In genomic region chr7:144283701-144284100, GRCm38 (mm10) we compare ENCODE assay signal across 10 mouse cellular contexts.
DNase-seq lines count a peak whose midpoint lies in the region; ATAC-seq lines count a peak whose summit lies in the region.
"Had no signal": no experiment of that assay in that cellular context is flagged by ENCODE, and none has a peak within 500 bp of the region (broad histone marks: within the 10 kb centered on the region; RNA-seq: fewer than 3 reads in every experiment).

No protein-coding gene starts in this region.

- DNase-seq in gastrocnemius, postnatal 10 days = peak; percentile 8
- no peak for DNase-seq in gastrocnemius, postnatal 14 days
- DNase-seq in embryo, embryonic 10 days (ENCODE audit: low spot score) = peak; percentile 16
- peak; percentile 6 for DNase-seq in liver
- peak; percentile 44 to 62 for DNase-seq in right cerebral cortex, adult 2 months (ENCODE audit: low spot score in 2 of 2)
- no peak for DNase-seq in cerebellum, adult 11 months

- H3K4me1 ChIP-seq in heart, embryonic 14.5 days (ENCODE audit: control insufficient read depth in 2 of 2, insufficient read depth in 2 of 2, low read length in 2 of 2) = peaks cover 0 to 2% of the 10 kb centered on the region in 2 experiments; a peak in 1 of 4 replicates

- 14% methylated on average over 6 of the region's 6 CpGs for WGBS in heart, embryonic 14.5 days

- H3K27ac ChIP-seq in heart, embryonic 14.5 days (replicated peaks in 1 of 2; ENCODE audit: control insufficient read depth in 1 of 2, insufficient read depth in 1 of 2, low read depth in 2 of 2, low read length in 2 of 2) = no peak overlapping the region
- H3K27ac ChIP-seq: liver, embryonic 14.5 days had no signal

- no peaks in the 10 kb centered on the region for H3K9me3 ChIP-seq in heart, embryonic 14.5 days (ENCODE audit: control insufficient read depth, low read length)

- H3K9ac ChIP-seq in heart, embryonic 14.5 days (ENCODE audit: low read length) = no peak overlapping the region
- H3K9ac ChIP-seq: liver, embryonic 14.5 days had no signal

- ATAC-seq in heart, embryonic 14.5 days (ENCODE audit: insufficient number of reproducible peaks, insufficient read depth, low FRiP score, low read depth) = no peak
- no peak for ATAC-seq in CD4-positive, CD25-positive, alpha-beta regulatory T cell, adult 4 months

- H3K36me3 ChIP-seq in heart, embryonic 14.5 days (ENCODE audit: control insufficient read depth, insufficient read depth, low read length) = no peaks in the 10 kb centered on the region

- H3K4me2 ChIP-seq in heart, embryonic 14.5 days (ENCODE audit: low read length) = peak overlapping the region; percentile 61

- H3K27me3 ChIP-seq in heart, embryonic 14.5 days (ENCODE audit: control insufficient read depth, insufficient read depth, low read length) = peaks cover 23% of the 10 kb centered on the region

- peak overlapping the region; percentile 29 to 30 for H3K4me3 ChIP-seq in heart, embryonic 14.5 days (ENCODE audit: control insufficient read depth in 1 of 2, insufficient read depth in 1 of 2, low read depth in 1 of 2, low read length in 2 of 2)
- H3K4me3 ChIP-seq: erythroblast, embryonic 14.5 days had no signal

- intact Hi-C loops in gastrocnemius, postnatal 14 days (cut with DNase I; ENCODE audit: low total_unique reads) = no loop called here

Comparison
In these comparisons a context has a peak if more than half of its experiments do, and no peak if none do; other contexts are left out.
1. DNase-seq: peak in gastrocnemius, postnatal 10 days (single experiment), embryo, embryonic 10 days (single experiment), liver (single experiment) and right cerebral cortex, adult 2 months (2 of 2); none in gastrocnemius, postnatal 14 days (single experiment) and cerebellum, adult 11 months (single experiment).